Mouse (Mus musculus): Measurements from ENCODE around the gene Gimap4.
A peak's percentile ranks its signal among the peaks of the same experiment; 100 is the strongest.

DNA sequence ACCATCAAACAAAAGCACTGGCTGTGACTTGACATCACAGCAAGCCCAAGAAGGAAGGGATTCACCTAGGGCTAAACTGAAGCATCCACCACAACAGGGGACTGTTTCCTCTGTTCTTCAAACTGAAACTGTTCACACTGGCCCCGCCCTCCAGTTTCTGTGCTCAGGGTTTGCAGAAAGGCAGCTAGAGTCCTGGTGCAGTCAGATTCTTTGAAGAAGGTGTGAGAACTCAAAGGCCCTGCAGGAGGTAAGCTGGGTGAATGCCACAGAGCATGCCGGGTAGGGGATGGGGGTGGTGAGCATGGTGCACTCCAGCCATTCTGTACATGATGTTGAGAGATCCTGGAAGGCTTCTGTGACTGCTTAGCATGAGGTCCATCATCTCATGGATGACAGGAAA is 34.1 kb downstream of the Gimap4 start, which contains the start of the genes Gm28053 and Gimap7:
- TF ChIP-seq CTCF (IDR thresholded peaks at IDR 0.05; ENCODE audit: extremely low read depth, insufficient read depth, insufficient read length, insufficient replicate concordance), result no peak
- peak; percentile 35 for TF ChIP-seq POLR2A (IDR thresholded peaks at IDR 0.05; ENCODE audit: low read depth, low read length)
